Mouse (Mus musculus): ENCODE results near the gene Itpk1.
A peak's percentile ranks its signal among the peaks of the same experiment; 100 is the strongest.

The Itpk1 gene

GRCm38 (mm10) chr12:102713153-102713865 lies 8.6 kb upstream of the Itpk1 start:
- no peak for DNase-seq (ENCODE audit: low spot score)

GRCm38 (mm10) chr12:102710851-102711375 lies 6.2 kb upstream of the Itpk1 start:
- DNase-seq (ENCODE audit: low spot score), result no peak

GRCm38 (mm10) chr12:102709896-102710295 lies 5.2 kb upstream of the Itpk1 start:
- no peak for DNase-seq (ENCODE audit: low spot score)

- no peak for DNase-seq (ENCODE audit: low spot score)
Measured at GRCm38 (mm10) chr12:102708220-102708619, 3.5 kb upstream of the Itpk1 start.

GRCm38 (mm10) chr12:102706833-102707463 lies 2.2 kb upstream of the Itpk1 start:
- DNase-seq (ENCODE audit: low spot score), result no peak

- DNase-seq (ENCODE audit: low spot score), result no peak
Measured at GRCm38 (mm10) chr12:102705906-102706640, 1.3 kb upstream of the Itpk1 start.

GRCm38 (mm10) chr12:102705216-102705871 lies 614 bp upstream of the Itpk1 start:
- DNase-seq (ENCODE audit: low spot score), result peak; percentile 61

GRCm38 (mm10) chr12:102703921-102704408 lies 765 bp downstream of the Itpk1 start:
- DNase-seq (ENCODE audit: low spot score), result no peak

- no peak for DNase-seq (ENCODE audit: low spot score)
Measured at GRCm38 (mm10) chr12:102703441-102703840, 1.3 kb downstream of the Itpk1 start.

GRCm38 (mm10) chr12:102703111-102703412 lies 1.7 kb downstream of the Itpk1 start:
- no peak for DNase-seq (ENCODE audit: low spot score)

- no peak for DNase-seq (ENCODE audit: low spot score)
Measured at GRCm38 (mm10) chr12:102702356-102703110, 2.2 kb downstream of the Itpk1 start.

GRCm38 (mm10) chr12:102701691-102702207 lies 3.0 kb downstream of the Itpk1 start:
- no peak for DNase-seq (ENCODE audit: low spot score)

GRCm38 (mm10) chr12:102700453-102700852 lies 4.3 kb downstream of the Itpk1 start:
- DNase-seq (ENCODE audit: low spot score), result no peak

GRCm38 (mm10) chr12:102699156-102699555 lies 5.6 kb downstream of the Itpk1 start:
- no peak for DNase-seq (ENCODE audit: low spot score)

- DNase-seq (ENCODE audit: low spot score), result no peak
Measured at GRCm38 (mm10) chr12:102698089-102698684, 6.5 kb downstream of the Itpk1 start.

GRCm38 (mm10) chr12:102697381-102697780 lies 7.3 kb downstream of the Itpk1 start:
- DNase-seq (ENCODE audit: low spot score), result no peak

- DNase-seq (ENCODE audit: low spot score), result no peak
Measured at GRCm38 (mm10) chr12:102696635-102697354, 7.9 kb downstream of the Itpk1 start.

GRCm38 (mm10) chr12:102695369-102696239 lies 9.1 kb downstream of the Itpk1 start:
- peak; percentile 73 for DNase-seq (ENCODE audit: low spot score)

GRCm38 (mm10) chr12:102691761-102692160 lies 13.0 kb downstream of the Itpk1 start:
- no peak for DNase-seq (ENCODE audit: low spot score)

Data from layer of hippocampus, adult 9-10 months (tissue).